In genomic region chr17:66711221-66712016, GRCm38 (mm10) we compare ENCODE assay signal across 14 mouse cellular contexts.
DNase-seq lines count a peak whose midpoint lies in the region; ATAC-seq and TF ChIP-seq lines count a peak whose summit lies in the region.
"Had no signal": no experiment of that assay in that cellular context is flagged by ENCODE, and none has a peak within 500 bp of the region (broad histone marks: within the 10 kb centered on the region; RNA-seq: fewer than 3 reads in every experiment).

No protein-coding gene starts in this region.

- 80% methylated on average over 6 of the region's 6 CpGs for WGBS in hindbrain, embryonic 13.5 days
- WGBS in hindbrain, embryonic 16.5 days, result 81% methylated on average over 6 of the region's 6 CpGs
- WGBS in lung, postnatal 0 days, result 38% methylated on average over 6 of the region's 6 CpGs
- WGBS in intestine, postnatal 0 days, result 31% methylated on average over 6 of the region's 6 CpGs
- 37% methylated on average over 6 of the region's 6 CpGs for WGBS in stomach, embryonic 15.5 days

- H3K9me3 ChIP-seq in hindbrain, embryonic 13.5 days, result no peaks in the 10 kb centered on the region
- H3K9me3 ChIP-seq in hindbrain, embryonic 16.5 days (ENCODE audit: control insufficient read depth, low read length), result no peaks in the 10 kb centered on the region
- H3K9me3 ChIP-seq in lung, postnatal 0 days (ENCODE audit: low read length), result no peaks in the 10 kb centered on the region
- no peaks in the 10 kb centered on the region for H3K9me3 ChIP-seq in intestine, postnatal 0 days (ENCODE audit: control insufficient read depth)
- H3K9me3 ChIP-seq in stomach, embryonic 15.5 days, result no peaks in the 10 kb centered on the region

- no peak overlapping the region for H3K9ac ChIP-seq in hindbrain, embryonic 13.5 days
- H3K9ac ChIP-seq in hindbrain, embryonic 16.5 days (ENCODE audit: low read depth, low read length), result no peak overlapping the region
- H3K9ac ChIP-seq in lung, postnatal 0 days (replicated peaks; ENCODE audit: low read depth), result no peak overlapping the region
- H3K9ac ChIP-seq in intestine, postnatal 0 days (ENCODE audit: low read depth, low read length), result no peak overlapping the region
- no peak overlapping the region for H3K9ac ChIP-seq in stomach, embryonic 15.5 days

- ATAC-seq in hindbrain, embryonic 13.5 days (ENCODE audit: low FRiP score), result no peak
- no peak for ATAC-seq in hindbrain, embryonic 16.5 days
- peak; percentile 43; the same call in 1 of the 2 replicates for ATAC-seq in lung, postnatal 0 days
- peak; percentile 90 for ATAC-seq in intestine, postnatal 0 days
- peak; percentile 74 for ATAC-seq in stomach, embryonic 15.5 days (ENCODE audit: insufficient read depth, low FRiP score, low read depth)
- ATAC-seq: forebrain, embryonic 14.5 days had no signal

- peak; percentile 30 for DNase-seq in lung, postnatal 0 days (ENCODE audit: low spot score)
- DNase-seq in lung, postnatal 25 days (ENCODE audit: low spot score), result no peak
- no peak for DNase-seq in left cerebral cortex, adult 11 months (ENCODE audit: low spot score)
- DNase-seq in adrenal gland, postnatal 25 days, result no peak
- DNase-seq: cerebellum, adult 11-12 months; gastrocnemius, postnatal 14 days; heart, postnatal 10 days; kidney, postnatal 36 days; right cerebral cortex, postnatal 25 days had no signal

- no peaks in the 10 kb centered on the region for H3K36me3 ChIP-seq in hindbrain, embryonic 13.5 days
- no peaks in the 10 kb centered on the region for H3K36me3 ChIP-seq in hindbrain, embryonic 16.5 days (ENCODE audit: control insufficient read depth, insufficient read depth, low read length)
- no peaks in the 10 kb centered on the region for H3K36me3 ChIP-seq in lung, postnatal 0 days (ENCODE audit: insufficient read depth, low read length)
- H3K36me3 ChIP-seq in intestine, postnatal 0 days (ENCODE audit: control insufficient read depth, insufficient read depth), result no peaks in the 10 kb centered on the region
- no peaks in the 10 kb centered on the region for H3K36me3 ChIP-seq in stomach, embryonic 15.5 days

- H3K27ac ChIP-seq in hindbrain, embryonic 13.5 days, result 0 out of 2 replicates have a peak overlapping the region, but pooled peaks have one; percentile 44
- H3K27ac ChIP-seq in hindbrain, embryonic 16.5 days (ENCODE audit: low read depth, low read length), result no peak overlapping the region
- H3K27ac ChIP-seq in lung, postnatal 0 days (ENCODE audit: low read length), result no peak overlapping the region; the same call in 1 of the 2 replicates
- no peak overlapping the region; the same call in 1 of the 2 replicates for H3K27ac ChIP-seq in intestine, postnatal 0 days (ENCODE audit: low read depth, low read length)
- peak overlapping the region; percentile 44; the same call in 1 of the 2 replicates for H3K27ac ChIP-seq in stomach, embryonic 15.5 days

- no peak overlapping the region for H3K4me2 ChIP-seq in hindbrain, embryonic 13.5 days
- no peak overlapping the region for H3K4me2 ChIP-seq in hindbrain, embryonic 16.5 days (ENCODE audit: low read length)
- no peak overlapping the region for H3K4me2 ChIP-seq in lung, postnatal 0 days (replicated peaks; ENCODE audit: low read depth, low read length)
- no peak overlapping the region for H3K4me2 ChIP-seq in intestine, postnatal 0 days (replicated peaks; ENCODE audit: low read depth)
- H3K4me2 ChIP-seq in stomach, embryonic 15.5 days, result 0 out of 2 replicates have a peak overlapping the region, but pooled peaks have one; percentile 13

- no peak for TF ChIP-seq EP300 in lung, postnatal 0 days (IDR thresholded peaks at IDR 0.05)

- H3K27me3 ChIP-seq in hindbrain, embryonic 13.5 days, result no peaks in the 10 kb centered on the region
- H3K27me3 ChIP-seq in hindbrain, embryonic 16.5 days (replicated peaks; ENCODE audit: control insufficient read depth, insufficient read depth, low read length), result no peaks in the 10 kb centered on the region
- no peaks in the 10 kb centered on the region for H3K27me3 ChIP-seq in lung, postnatal 0 days (replicated peaks; ENCODE audit: insufficient read depth, low read length)
- H3K27me3 ChIP-seq in intestine, postnatal 0 days (replicated peaks; ENCODE audit: control insufficient read depth, insufficient read depth, low read length), result no peaks in the 10 kb centered on the region
- no peaks in the 10 kb centered on the region for H3K27me3 ChIP-seq in stomach, embryonic 15.5 days (replicated peaks)

- TF ChIP-seq CTCF in lung, postnatal 0 days (IDR thresholded peaks at IDR 0.05), result peak; percentile 34
- peak; percentile 44 for TF ChIP-seq CTCF in intestine, postnatal 0 days (IDR thresholded peaks at IDR 0.05; ENCODE audit: low read depth)

- H3K4me1 ChIP-seq in hindbrain, embryonic 13.5 days (replicated peaks), result peaks cover 19% of the 10 kb centered on the region
- H3K4me1 ChIP-seq in hindbrain, embryonic 16.5 days (ENCODE audit: control insufficient read depth, insufficient read depth, low read depth, low read length), result peaks cover 2% of the 10 kb centered on the region; the same call in 1 of the 2 replicates
- H3K4me1 ChIP-seq in lung, postnatal 0 days (ENCODE audit: insufficient read depth, low read depth, low read length), result 0 out of 2 replicates have a peak, but pooled peaks cover 5% of the 10 kb centered on the region
- H3K4me1 ChIP-seq in intestine, postnatal 0 days (replicated peaks; ENCODE audit: control insufficient read depth, insufficient read depth, low read length), result 0 out of 2 replicates have a peak, but pooled peaks cover 4% of the 10 kb centered on the region
- H3K4me1 ChIP-seq in stomach, embryonic 15.5 days, result peaks cover 14% of the 10 kb centered on the region; the same call in 1 of the 2 replicates

- H3K4me3 ChIP-seq in hindbrain, embryonic 13.5 days, result no peak overlapping the region
- no peak overlapping the region for H3K4me3 ChIP-seq in hindbrain, embryonic 16.5 days (ENCODE audit: low read length)
- H3K4me3 ChIP-seq in lung, postnatal 0 days (ENCODE audit: low read depth, low read length), result no peak overlapping the region
- H3K4me3 ChIP-seq in intestine, postnatal 0 days (ENCODE audit: low read depth, low read length), result no peak overlapping the region
- no peak overlapping the region for H3K4me3 ChIP-seq in stomach, embryonic 15.5 days (replicated peaks)

Comparison
In these comparisons a context has a peak if more than half of its experiments do, and no peak if none do; other contexts are left out.
1. H3K27ac ChIP-seq: peak in hindbrain, embryonic 13.5 days (single experiment) and stomach, embryonic 15.5 days (single experiment); none in hindbrain, embryonic 16.5 days (single experiment), lung, postnatal 0 days (single experiment) and intestine, postnatal 0 days (single experiment).
2. ATAC-seq: peak in lung, postnatal 0 days (single experiment), intestine, postnatal 0 days (single experiment) and stomach, embryonic 15.5 days (single experiment); none in hindbrain, embryonic 13.5 days (single experiment) and hindbrain, embryonic 16.5 days (single experiment).